Mouse (Mus musculus): ENCODE results near the gene Ddx39b. TPM values are rescaled to one million over a fixed set of nuclear protein-coding genes. Genes with fewer than 3 reads are reported as not detected.
A peak's percentile ranks its signal among the peaks of the same experiment; 100 is the strongest.

Gene Ddx39b
- polyA plus RNA-seq, 1 experiment, result 284 TPM

- no peaks in the 10 kb centered on the region for H3K27me3 ChIP-seq (ENCODE audit: control insufficient read depth, insufficient read depth, low read length)
- peaks cover 7% of the 10 kb centered on the region; the same call in 1 of the 2 replicates for H3K4me1 ChIP-seq (ENCODE audit: control insufficient read depth, insufficient read depth, insufficient read length)
- DNase-seq (ENCODE audit: low read depth in 1 of 2, low spot score in 2 of 2), result no peak
- no peak overlapping the region for H3K27ac ChIP-seq (ENCODE audit: insufficient read depth, low read length)
- TF ChIP-seq POLR2A (IDR thresholded peaks at IDR 0.05; ENCODE audit: low read depth, low read length), result no peak
- no peak for TF ChIP-seq CTCF (IDR thresholded peaks at IDR 0.05; ENCODE audit: extremely low read depth, insufficient read depth, insufficient read length, insufficient replicate concordance)
- 76% methylated on average over 1 of the region's 1 CpGs for WGBS
- H3K36me3 ChIP-seq (ENCODE audit: control insufficient read depth, insufficient read depth, low read length), result peaks cover 28% of the 10 kb centered on the region
- H3K4me3 ChIP-seq (ENCODE audit: extremely low read depth, insufficient read depth, insufficient read length), result no peak overlapping the region
These were observed 26.0 kb downstream of the Ddx39b start for GRCm38 (mm10) chr17:35267399-35268086.

GRCm38 (mm10) chr17:35269653-35270347 is 28.3 kb downstream of the Ddx39b start:
- Histone ChIP-seq H3K27ac (ENCODE audit: insufficient read depth, low read length) (no peak overlapping the region), H3K4me1 (ENCODE audit: control insufficient read depth, insufficient read depth, insufficient read length) (peaks cover 9% of the 10 kb centered on the region; the same call in 1 of the 2 replicates), H3K4me3 (ENCODE audit: extremely low read depth, insufficient read depth, insufficient read length) (no peak overlapping the region), H3K27me3 (ENCODE audit: control insufficient read depth, insufficient read depth, low read length) (no peaks in the 10 kb centered on the region), H3K36me3 (ENCODE audit: control insufficient read depth, insufficient read depth, low read length) (peaks cover 19% of the 10 kb centered on the region)
- TF ChIP-seq CTCF (IDR thresholded peaks at IDR 0.05; ENCODE audit: extremely low read depth, insufficient read depth, insufficient read length, insufficient replicate concordance) (no peak), POLR2A (IDR thresholded peaks at IDR 0.05; ENCODE audit: low read depth, low read length) (no peak)
- DNase-seq (ENCODE audit: low read depth in 1 of 2, low spot score in 2 of 2), result peak in 1 of 2 experiments; percentile 59
- 52% methylated on average over 3 of the region's 3 CpGs for WGBS

GRCm38 (mm10) chr17:35272249-35272648 is 30.7 kb downstream of the Ddx39b start:
- Histone ChIP-seq H3K36me3 (ENCODE audit: control insufficient read depth, insufficient read depth, low read length) (peaks cover 5% of the 10 kb centered on the region; the same call in 1 of the 2 replicates), H3K4me3 (ENCODE audit: extremely low read depth, insufficient read depth, insufficient read length) (no peak overlapping the region), H3K27ac (ENCODE audit: insufficient read depth, low read length) (no peak overlapping the region), H3K4me1 (ENCODE audit: control insufficient read depth, insufficient read depth, insufficient read length) (peaks cover 2% of the 10 kb centered on the region; the same call in 1 of the 2 replicates), H3K27me3 (ENCODE audit: control insufficient read depth, insufficient read depth, low read length) (no peaks in the 10 kb centered on the region)
- DNase-seq (ENCODE audit: low read depth in 1 of 2, low spot score in 2 of 2), result no peak
- TF ChIP-seq CTCF (IDR thresholded peaks at IDR 0.05; ENCODE audit: extremely low read depth, insufficient read depth, insufficient read length, insufficient replicate concordance) (no peak), POLR2A (IDR thresholded peaks at IDR 0.05; ENCODE audit: low read depth, low read length) (no peak)
- WGBS, result 87% methylated on average over 3 of the region's 3 CpGs

- H3K4me1 ChIP-seq (ENCODE audit: control insufficient read depth, insufficient read depth, insufficient read length), result peaks cover 2% of the 10 kb centered on the region; the same call in 1 of the 2 replicates
- TF ChIP-seq CTCF (IDR thresholded peaks at IDR 0.05; ENCODE audit: extremely low read depth, insufficient read depth, insufficient read length, insufficient replicate concordance) (peak; percentile 95), POLR2A (IDR thresholded peaks at IDR 0.05; ENCODE audit: low read depth, low read length) (no peak)
- no peak overlapping the region for H3K27ac ChIP-seq (ENCODE audit: insufficient read depth, low read length)
- no peaks in the 10 kb centered on the region for H3K36me3 ChIP-seq (ENCODE audit: control insufficient read depth, insufficient read depth, low read length)
- H3K4me3 ChIP-seq (ENCODE audit: extremely low read depth, insufficient read depth, insufficient read length), result no peak overlapping the region
- DNase-seq (ENCODE audit: low read depth in 1 of 2, low spot score in 2 of 2), result peak in 1 of 2 experiments; percentile 88
- no peaks in the 10 kb centered on the region for H3K27me3 ChIP-seq (ENCODE audit: control insufficient read depth, insufficient read depth, low read length)
- 3% methylated on average over 11 of the region's 11 CpGs for WGBS
These were observed 33.2 kb downstream of the Ddx39b start for GRCm38 (mm10) chr17:35274770-35275169.

- H3K27me3 ChIP-seq (ENCODE audit: control insufficient read depth, insufficient read depth, low read length), result no peaks in the 10 kb centered on the region
- no peak for DNase-seq (ENCODE audit: low read depth in 1 of 2, low spot score in 2 of 2)
- no peak overlapping the region for H3K4me3 ChIP-seq (ENCODE audit: extremely low read depth, insufficient read depth, insufficient read length)
- no peak overlapping the region for H3K27ac ChIP-seq (ENCODE audit: insufficient read depth, low read length)
- no peaks in the 10 kb centered on the region for H3K36me3 ChIP-seq (ENCODE audit: control insufficient read depth, insufficient read depth, low read length)
- TF ChIP-seq CTCF (IDR thresholded peaks at IDR 0.05; ENCODE audit: extremely low read depth, insufficient read depth, insufficient read length, insufficient replicate concordance) (no peak), POLR2A (IDR thresholded peaks at IDR 0.05; ENCODE audit: low read depth, low read length) (no peak)
- WGBS, result 31% methylated on average over 13 of the region's 13 CpGs
- peaks cover 2% of the 10 kb centered on the region; the same call in 1 of the 2 replicates for H3K4me1 ChIP-seq (ENCODE audit: control insufficient read depth, insufficient read depth, insufficient read length)
These were observed 34.8 kb downstream of the Ddx39b start for GRCm38 (mm10) chr17:35276304-35276864.

- Histone ChIP-seq H3K36me3 (ENCODE audit: control insufficient read depth, insufficient read depth, low read length) (no peaks in the 10 kb centered on the region), H3K27ac (ENCODE audit: insufficient read depth, low read length) (no peak overlapping the region), H3K4me1 (ENCODE audit: control insufficient read depth, insufficient read depth, insufficient read length) (peaks cover 2% of the 10 kb centered on the region; the same call in 1 of the 2 replicates), H3K27me3 (ENCODE audit: control insufficient read depth, insufficient read depth, low read length) (no peaks in the 10 kb centered on the region), H3K4me3 (ENCODE audit: extremely low read depth, insufficient read depth, insufficient read length) (no peak overlapping the region)
- WGBS, result 82% methylated on average over 8 of the region's 8 CpGs
- TF ChIP-seq POLR2A (IDR thresholded peaks at IDR 0.05; ENCODE audit: low read depth, low read length) (no peak), CTCF (IDR thresholded peaks at IDR 0.05; ENCODE audit: extremely low read depth, insufficient read depth, insufficient read length, insufficient replicate concordance) (no peak)
- DNase-seq (ENCODE audit: low read depth in 1 of 2, low spot score in 2 of 2), result no peak
These were observed 36.5 kb downstream of the Ddx39b start for GRCm38 (mm10) chr17:35278049-35278448.

Measured in spleen, adult 2 months (tissue).